Mouse (Mus musculus) midbrain, embryonic 10.5 days (tissue): ENCODE measurements around the gene Gm3238. TPM values are rescaled to one million over a fixed set of nuclear protein-coding genes. Genes with fewer than 3 reads are reported as not detected.
"Not testable (repeated sequence)": the region's sequence is repeated elsewhere in the genome, so short reads cannot be mapped to it uniquely, and the experiment has no call there.

Experiments
- DNase-seq: peaks from one replicate; pipeline ENCODE4 v3.0.0-alpha.2; 2017; ENCODE audit warnings: low spot score
- H3K27ac ChIP-seq: fragments of 300-500 bp; sonication (generic); replicated peaks from 2 replicates; pipeline ENCODE4 v1.5.1; 2016; ENCODE audit warnings: mild to moderate bottlenecking
- H3K27me3 ChIP-seq: fragments of 300-500 bp; sonication (generic); 2 replicates; pipeline ENCODE4 v1.6.1; 2016; ENCODE audit warnings: low read depth, mild to moderate bottlenecking; ENCODE audit not compliant: poor library complexity, severe bottlenecking
- H3K36me3 ChIP-seq: fragments of 300-500 bp; sonication (generic); 2 replicates; pipeline ENCODE4 v1.6.1; 2016; ENCODE audit warnings: mild to moderate bottlenecking, moderate library complexity
- H3K4me1 ChIP-seq: fragments of 300-500 bp; sonication (generic); 2 replicates; pipeline ENCODE4 v1.6.1; 2016
- H3K4me3 ChIP-seq: fragments of 300-500 bp; sonication (generic); 2 replicates; pipeline ENCODE4 v1.5.1; 2016; ENCODE audit warnings: mild to moderate bottlenecking, moderate library complexity
- H3K9me3 ChIP-seq: fragments of 300-500 bp; sonication (generic); replicated peaks from 2 replicates; pipeline ENCODE4 v1.6.1; 2016; ENCODE audit warnings: mild to moderate bottlenecking
- WGBS: fragments of 180-500 bp; shearing (Covaris S2); methylation state at CpG from one replicate; pipeline ENCODE4 v1.1.7; 2016; 5-methylcytosine and 5-hydroxymethylcytosine counted together
- polyA plus RNA-seq: library from polyadenylated mRNA; unstranded; fragments of >200 nt; fragmentation: Nextera tagmentation; extraction: Ambion mirVana; gene quantifications from 2 replicates; pipeline ENCODE4 v1.2.1, GENCODE M21; 2016

The Gm3238 gene
- not detected in 2 replicates for polyA plus RNA-seq

DNA sequence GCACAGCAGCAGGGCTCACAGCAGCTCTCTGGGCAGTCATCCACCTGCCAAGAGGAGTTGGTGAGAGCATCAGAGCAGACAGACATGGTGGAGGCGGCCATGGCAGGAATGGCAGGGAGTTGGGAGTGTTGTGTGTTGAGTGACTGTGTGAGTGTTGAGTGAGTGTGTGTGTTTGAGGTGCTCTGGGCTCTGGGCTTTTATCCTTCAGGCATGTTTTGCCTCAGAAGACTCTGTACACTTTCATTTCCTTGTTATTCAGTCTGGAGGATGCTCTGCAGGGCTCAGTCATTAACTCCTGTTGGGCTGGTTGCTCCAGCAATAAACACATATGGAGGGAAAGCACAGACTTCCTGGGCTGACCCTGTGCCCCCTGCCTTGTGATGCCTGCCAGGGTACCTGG, at the start of gene Gm3238:
Gene Gm3238 (minus strand): TSS at position 101 of the 400 bp plus-strand sequence.
- not testable (repeated sequence) for H3K36me3 ChIP-seq, DNase-seq, H3K9me3 ChIP-seq, H3K4me3 ChIP-seq, H3K4me1 ChIP-seq, H3K27me3 ChIP-seq, H3K27ac ChIP-seq
- 60% methylated on average over 1 of the region's 1 CpGs for WGBS

DNA sequence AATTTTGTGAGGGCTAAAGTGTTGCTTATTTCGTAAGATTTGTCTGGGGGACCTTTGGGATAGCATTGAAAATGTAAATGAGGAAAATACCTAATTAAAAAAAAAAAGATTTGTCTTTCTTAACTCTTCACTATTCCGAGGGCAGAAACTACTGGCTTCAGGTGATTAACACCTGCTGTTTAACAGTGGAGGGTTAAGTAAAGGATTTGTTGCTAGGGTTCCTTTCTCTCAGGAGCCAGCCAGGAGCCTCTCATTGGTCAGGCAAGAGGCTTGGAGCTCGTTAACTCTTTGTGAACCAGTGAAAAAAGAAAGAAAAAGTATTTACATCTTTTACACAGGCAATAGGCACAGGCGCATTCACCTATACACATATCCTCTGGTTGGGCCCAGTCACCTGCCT, 48.1 kb upstream of the Gm3238 start:
- no peaks in the 10 kb centered on the region for H3K27me3 ChIP-seq
- H3K4me3 ChIP-seq: no peak overlapping the region
- 25% methylated on average over 4 of the region's 4 CpGs for WGBS
- peaks cover 10% of the 10 kb centered on the region; the same call in 1 of the 2 replicates for H3K9me3 ChIP-seq
- H3K27ac ChIP-seq: no peak overlapping the region
- DNase-seq: no peak
- no peaks in the 10 kb centered on the region for H3K36me3 ChIP-seq
- peaks cover 6% of the 10 kb centered on the region for H3K4me1 ChIP-seq

DNA sequence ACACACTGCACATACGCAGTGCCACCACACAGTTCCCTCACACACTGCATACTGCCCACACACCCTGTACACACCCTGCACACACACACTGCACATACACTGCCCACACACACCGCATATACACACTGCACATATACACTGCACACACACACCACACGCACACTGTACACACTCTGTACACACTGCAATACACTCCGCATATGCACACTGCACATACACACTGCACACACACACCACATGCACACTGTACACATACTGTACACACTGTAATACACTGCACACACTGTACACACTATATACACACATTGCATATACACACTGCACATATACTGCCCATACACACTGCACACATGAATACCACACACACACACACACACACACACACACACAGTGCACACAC, 47.4 kb upstream of the Gm3238 start:
- Histone ChIP-seq H3K27me3 (no peaks in the 10 kb centered on the region), H3K4me1 (peaks cover 9% of the 10 kb centered on the region), H3K9me3 (peaks cover 4% of the 10 kb centered on the region; the same call in 1 of the 2 replicates), H3K36me3 (no peaks in the 10 kb centered on the region), H3K4me3 (no peak overlapping the region), H3K27ac (no peak overlapping the region)
- whole genome bisulfite sequencing: 94% methylated on average over 4 of the region's 4 CpGs
- DNase-seq: no peak

DNA sequence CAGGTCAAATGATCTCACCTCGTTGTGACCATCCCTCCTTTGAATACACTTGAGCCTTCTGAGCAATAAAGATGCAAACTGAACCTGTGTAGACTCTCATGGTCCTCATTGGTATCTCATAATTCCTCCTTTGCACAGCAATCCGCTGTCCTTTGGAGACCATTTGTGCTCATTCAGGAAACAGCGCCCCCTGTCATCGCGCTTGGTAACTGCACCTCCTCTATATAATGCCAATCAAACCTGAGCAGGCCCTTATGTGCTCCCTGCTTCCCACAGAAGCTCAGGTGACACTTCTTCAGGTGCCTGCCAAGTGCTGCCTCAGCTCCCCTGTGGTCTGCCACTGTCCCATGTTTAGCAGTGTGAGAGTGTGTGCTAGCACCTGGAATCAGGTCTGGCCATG, 44.4 kb upstream of the Gm3238 start:
- peak; percentile 33 for DNase-seq
- H3K36me3 ChIP-seq: no peaks in the 10 kb centered on the region
- no peak overlapping the region for H3K27ac ChIP-seq
- no peaks in the 10 kb centered on the region for H3K27me3 ChIP-seq
- no peaks in the 10 kb centered on the region; the same call in 1 of the 2 replicates for H3K9me3 ChIP-seq
- no peak overlapping the region for H3K4me3 ChIP-seq
- peaks cover 9% of the 10 kb centered on the region for H3K4me1 ChIP-seq
- WGBS: 36% methylated on average over 5 of the region's 5 CpGs

DNA sequence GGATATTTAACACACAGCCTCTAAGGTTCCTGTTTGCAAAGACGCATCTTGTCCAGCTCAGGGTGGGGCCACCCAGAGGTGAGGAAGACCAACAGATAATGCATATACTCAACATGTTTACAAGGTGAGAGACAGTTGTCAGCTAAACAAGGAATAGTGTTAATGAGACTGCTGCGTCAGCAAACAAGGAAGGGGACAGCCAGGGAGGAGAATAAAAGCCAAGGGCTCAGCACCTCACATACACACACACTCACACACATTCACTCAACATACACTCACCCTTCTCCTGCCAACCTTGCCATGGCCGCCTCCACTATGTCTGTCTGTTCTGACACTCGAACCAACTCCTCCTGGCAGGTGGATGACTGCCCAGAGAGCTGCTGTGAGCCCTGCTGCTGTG, 43.3 kb upstream of the Gm3238 start, which contains the start of gene Gm2696:
Gene Gm2696 (plus strand): TSS at position 301 of the 400 bp plus-strand sequence.
- DNase-seq: no peak
- WGBS: 57% methylated on average over 4 of the region's 4 CpGs
- H3K36me3 ChIP-seq: no peaks in the 10 kb centered on the region
- peaks cover 7% of the 10 kb centered on the region for H3K9me3 ChIP-seq
- no peak within 1 kb of the TSS for H3K4me3 ChIP-seq
- H3K27me3 ChIP-seq: no peaks in the 10 kb centered on the region
- 0 out of 2 replicates have a peak within 1 kb of the TSS, but pooled peaks have one; percentile 28 for H3K27ac ChIP-seq
- peaks cover 6% of the 10 kb centered on the region; the same call in 1 of the 2 replicates for H3K4me1 ChIP-seq

DNA sequence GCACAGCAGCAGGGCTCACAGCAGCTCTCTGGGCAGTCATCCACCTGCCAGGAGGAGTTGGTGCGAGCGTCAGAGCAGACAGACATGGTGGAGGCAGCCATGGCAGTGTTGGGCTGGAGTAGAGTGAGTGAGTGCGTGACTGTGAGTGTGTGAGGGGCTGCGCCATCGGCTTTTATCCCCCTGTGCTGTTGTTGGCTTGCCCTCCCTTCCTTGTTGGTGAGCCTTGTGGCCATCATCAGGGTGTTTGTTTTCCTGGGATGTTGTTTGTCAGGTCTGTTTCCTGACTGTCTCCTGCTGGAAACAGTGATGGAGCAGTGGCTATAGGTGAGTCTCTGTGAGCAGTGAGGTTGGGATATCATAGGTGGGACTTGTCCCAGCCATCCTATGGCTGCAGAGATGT, 40.6 kb upstream of the Gm3238 start, which contains the start of gene Gm9507:
Gene Gm9507 (minus strand): TSS at position 101 of the 400 bp plus-strand sequence.
- Histone ChIP-seq H3K36me3 (no peaks in the 10 kb centered on the region), H3K27me3 (no peaks in the 10 kb centered on the region), H3K27ac (no peak within 1 kb of the TSS), H3K4me1 (peaks cover 6% of the 10 kb centered on the region; the same call in 1 of the 2 replicates), H3K4me3 (no peak within 1 kb of the TSS), H3K9me3 (peaks cover 16% of the 10 kb centered on the region)
- no peak for DNase-seq
- WGBS: 80% methylated on average over 5 of the region's 5 CpGs

DNA sequence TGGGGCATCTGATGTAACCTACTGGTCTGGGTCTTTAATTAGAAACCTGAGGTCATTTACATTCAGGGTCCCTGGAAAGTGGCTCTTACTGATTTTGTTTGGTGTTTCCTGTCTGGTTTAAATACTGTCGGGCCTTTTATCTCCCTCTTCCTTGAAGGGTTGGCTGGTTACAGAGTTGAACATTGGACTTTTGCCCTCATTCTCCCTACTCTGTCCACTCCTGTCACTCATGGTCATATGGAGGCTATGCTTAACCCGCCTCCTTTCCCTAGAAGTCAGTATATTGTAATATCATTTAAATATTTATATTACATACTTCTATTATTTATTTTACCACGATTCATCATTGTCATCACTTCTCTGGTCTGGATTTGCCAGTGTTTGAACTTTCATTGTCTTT, 33.0 kb upstream of the Gm3238 start:
- Histone ChIP-seq H3K36me3 (no peaks in the 10 kb centered on the region), H3K4me1 (no peaks in the 10 kb centered on the region; the same call in 1 of the 2 replicates), H3K27me3 (no peaks in the 10 kb centered on the region), H3K27ac (no peak overlapping the region), H3K9me3 (peaks cover 7% of the 10 kb centered on the region), H3K4me3 (no peak overlapping the region)
- 87% methylated on average over 3 of the region's 3 CpGs for WGBS
- DNase-seq: no peak

DNA sequence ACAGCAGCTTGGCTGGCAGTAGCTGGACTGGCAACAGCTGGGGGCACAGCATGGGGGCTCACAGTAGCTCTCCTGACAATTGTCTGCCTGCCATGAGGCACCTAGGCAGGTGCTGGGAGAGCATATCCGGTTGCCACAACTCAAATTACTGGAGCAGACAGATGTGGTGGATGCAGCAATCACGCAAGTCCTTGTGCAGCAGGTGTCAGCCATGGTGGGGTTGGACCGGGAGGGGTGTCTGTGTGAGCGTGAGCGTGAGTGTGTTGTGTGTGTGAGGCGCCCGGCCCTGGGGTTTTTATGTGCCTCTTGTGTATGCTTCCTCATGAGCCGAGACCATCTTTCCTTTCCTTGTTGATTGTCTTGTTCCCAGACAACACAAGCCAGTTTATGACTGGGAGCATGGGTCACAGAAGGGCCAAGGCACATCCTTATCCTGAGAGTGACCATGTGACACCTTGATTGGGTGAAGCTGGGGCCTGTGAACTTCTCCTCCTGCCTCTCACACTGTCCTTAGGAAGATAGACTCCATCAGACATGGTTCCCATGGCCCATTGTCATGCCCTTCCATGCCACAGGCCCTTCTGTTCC, 27.9 kb upstream of the Gm3238 start, which contains the start of gene Gm19668:
Gene Gm19668 (minus strand): TSS at position 213 of the 588 bp plus-strand sequence.
- peak within 1 kb of the TSS; percentile 69 for H3K27ac ChIP-seq
- H3K36me3 ChIP-seq: no peaks in the 10 kb centered on the region
- H3K4me1 ChIP-seq: peaks cover 19% of the 10 kb centered on the region
- 70% methylated on average over 8 of the region's 8 CpGs for WGBS
- no peak for DNase-seq
- no peaks in the 10 kb centered on the region for H3K9me3 ChIP-seq
- H3K27me3 ChIP-seq: no peaks in the 10 kb centered on the region
- H3K4me3 ChIP-seq: no peak within 1 kb of the TSS

DNA sequence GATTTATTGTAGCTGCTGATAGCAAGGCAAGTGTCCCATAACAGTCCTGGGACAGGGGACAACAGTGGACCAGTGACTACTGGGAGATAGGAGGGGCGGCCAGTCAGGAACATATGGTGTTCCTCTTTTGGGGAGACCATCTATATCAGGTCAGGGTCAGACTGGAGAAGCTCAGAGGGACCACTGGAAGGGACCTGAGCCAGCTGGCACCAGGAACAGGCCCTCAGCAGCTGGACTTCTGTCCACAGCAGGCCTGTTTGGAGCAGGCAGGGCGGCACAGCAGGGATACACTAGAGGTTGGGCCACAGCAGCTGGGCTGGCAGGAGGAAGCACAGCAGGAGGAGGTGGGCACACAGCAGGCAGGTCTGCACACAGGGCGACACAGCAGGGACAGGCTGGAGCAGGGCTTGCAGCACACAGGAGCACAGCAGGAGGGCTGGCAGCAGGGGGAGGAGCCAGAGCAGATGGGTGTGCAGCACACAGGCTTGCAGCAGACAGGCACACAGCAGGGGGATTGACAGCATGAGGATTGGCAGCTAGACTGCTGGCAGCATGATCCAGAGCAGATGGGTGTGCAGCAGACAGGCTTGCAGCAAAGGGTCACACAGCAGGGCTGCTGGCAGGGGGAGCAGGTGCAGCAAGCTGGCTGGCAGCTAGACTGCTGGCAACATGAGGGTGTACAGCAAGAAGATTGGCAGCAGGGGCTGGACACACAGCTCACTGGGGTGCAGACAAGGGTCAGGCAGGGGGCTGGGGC, 27.2 kb upstream of the Gm3238 start:
- not testable (repeated sequence) for DNase-seq, H3K36me3 ChIP-seq, H3K27me3 ChIP-seq, H3K9me3 ChIP-seq, H3K4me3 ChIP-seq
- 32% methylated on average over 3 of the region's 3 CpGs for WGBS
- peak overlapping the region; percentile 69 for H3K27ac ChIP-seq
- peaks cover 21% of the 10 kb centered on the region for H3K4me1 ChIP-seq

DNA sequence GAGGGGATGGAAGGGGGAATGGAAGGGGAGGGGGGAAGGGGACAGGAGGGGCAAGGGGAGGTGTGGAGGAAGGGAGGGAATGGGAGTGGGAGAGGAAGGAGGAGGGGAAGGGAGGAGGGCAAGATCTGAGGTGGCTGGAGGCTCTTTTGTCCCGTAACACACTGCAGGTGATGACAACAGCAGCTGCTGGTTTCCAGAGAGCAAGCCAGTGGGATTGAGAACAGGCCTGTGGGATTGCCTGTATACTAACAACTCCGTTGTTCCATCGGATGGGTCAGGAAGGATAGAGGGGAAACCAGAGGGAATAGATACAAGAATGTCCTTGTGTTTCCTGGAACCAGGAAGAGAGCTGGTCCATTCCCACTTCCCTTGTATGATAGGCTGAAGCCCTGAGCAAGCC, 26.6 kb upstream of the Gm3238 start:
- H3K4me1 ChIP-seq: peaks cover 22% of the 10 kb centered on the region
- 23% methylated on average over 3 of the region's 3 CpGs for WGBS
- H3K27ac ChIP-seq: peak overlapping the region; percentile 69
- H3K9me3 ChIP-seq: no peaks in the 10 kb centered on the region
- DNase-seq: no peak
- H3K4me3 ChIP-seq: no peak overlapping the region
- H3K27me3 ChIP-seq: no peaks in the 10 kb centered on the region
- no peaks in the 10 kb centered on the region for H3K36me3 ChIP-seq

DNA sequence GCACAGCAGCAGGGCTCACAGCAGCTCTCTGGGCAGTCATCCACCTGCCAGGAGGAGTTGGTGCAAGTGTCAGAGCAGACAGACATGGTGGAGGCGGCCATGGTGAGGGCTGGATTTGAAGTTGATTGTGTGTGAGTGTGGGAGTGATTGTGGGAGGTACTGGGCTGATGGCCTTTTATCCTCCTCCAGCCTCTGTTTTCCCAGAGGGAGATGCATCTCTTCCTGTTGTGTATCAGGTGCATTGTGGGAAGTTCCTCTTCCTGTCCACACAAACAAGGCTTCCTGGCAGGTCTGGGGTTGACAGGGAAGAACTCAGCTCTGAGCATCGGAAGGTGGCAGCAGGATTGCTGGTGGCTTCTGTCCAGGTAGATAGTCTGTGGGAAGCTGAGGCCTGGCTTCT, 23.9 kb upstream of the Gm3238 start, which contains the start of gene Gm9639:
Gene Gm9639 (minus strand): TSS at position 101 of the 400 bp plus-strand sequence.
- no peak within 1 kb of the TSS for H3K4me3 ChIP-seq
- no peaks in the 10 kb centered on the region for H3K27me3 ChIP-seq
- no peaks in the 10 kb centered on the region for H3K9me3 ChIP-seq
- H3K4me1 ChIP-seq: peaks cover 22% of the 10 kb centered on the region
- DNase-seq: no peak
- peak within 1 kb of the TSS; percentile 59 for H3K27ac ChIP-seq
- 57% methylated on average over 2 of the region's 2 CpGs for WGBS
- no peaks in the 10 kb centered on the region for H3K36me3 ChIP-seq

DNA sequence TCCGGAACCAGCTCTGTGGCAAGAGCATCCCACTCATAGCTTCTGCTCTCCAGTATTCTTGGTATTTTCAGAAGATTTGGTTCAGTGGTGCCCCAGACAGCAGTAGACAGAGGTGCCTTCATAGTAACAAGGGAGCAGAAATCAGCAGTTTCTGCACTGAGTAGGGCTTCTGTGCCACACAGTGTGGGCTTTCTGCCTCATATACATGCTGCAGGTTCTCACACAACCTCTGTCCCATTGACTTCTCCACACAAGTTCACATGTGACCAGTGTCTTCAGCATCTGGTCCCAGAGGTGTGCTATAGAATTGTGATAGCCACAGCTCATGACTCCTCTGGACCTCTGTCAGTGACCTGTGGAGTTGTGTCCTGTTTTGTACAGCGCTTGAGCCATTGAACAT, 17.5 kb upstream of the Gm3238 start:
- Histone ChIP-seq H3K27me3 (no peaks in the 10 kb centered on the region), H3K9me3 (no peaks in the 10 kb centered on the region), H3K36me3 (no peaks in the 10 kb centered on the region), H3K27ac (no peak overlapping the region), H3K4me3 (no peak overlapping the region), H3K4me1 (0 out of 2 replicates have a peak, but pooled peaks cover 3% of the 10 kb centered on the region)
- WGBS: 85% methylated on average over 2 of the region's 2 CpGs
- no peak for DNase-seq

DNA sequence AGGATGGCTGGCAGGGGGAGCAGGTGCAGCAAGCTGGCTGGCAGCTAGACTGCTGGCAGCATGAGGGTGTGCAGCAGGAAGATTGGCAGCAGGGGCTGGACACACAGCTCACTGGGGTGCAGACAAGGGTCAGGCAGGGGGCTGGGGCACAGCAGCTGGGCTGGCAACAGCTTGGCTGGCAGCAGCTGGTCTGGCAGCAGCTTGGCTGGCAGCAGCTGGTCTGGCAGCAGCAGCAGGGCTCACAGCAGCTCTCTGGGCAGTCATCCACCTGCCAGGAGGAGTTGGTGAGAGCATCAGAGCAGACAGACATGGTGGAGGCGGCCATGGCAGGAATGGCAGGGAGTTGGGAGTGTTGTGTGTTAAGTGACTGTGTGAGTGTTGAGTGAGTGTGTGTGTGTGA, 16.8 kb upstream of the Gm3238 start, which contains the start of gene Gm7137:
Gene Gm7137 (minus strand): TSS at position 325 of the 400 bp plus-strand sequence.
- 53% methylated on average over 1 of the region's 1 CpGs for WGBS
- not testable (repeated sequence) for H3K27ac ChIP-seq, H3K4me3 ChIP-seq, H3K36me3 ChIP-seq, H3K4me1 ChIP-seq, DNase-seq, H3K27me3 ChIP-seq, H3K9me3 ChIP-seq
